Mouse (Mus musculus): Measurements from ENCODE around the gene Bcl2.

DNA sequence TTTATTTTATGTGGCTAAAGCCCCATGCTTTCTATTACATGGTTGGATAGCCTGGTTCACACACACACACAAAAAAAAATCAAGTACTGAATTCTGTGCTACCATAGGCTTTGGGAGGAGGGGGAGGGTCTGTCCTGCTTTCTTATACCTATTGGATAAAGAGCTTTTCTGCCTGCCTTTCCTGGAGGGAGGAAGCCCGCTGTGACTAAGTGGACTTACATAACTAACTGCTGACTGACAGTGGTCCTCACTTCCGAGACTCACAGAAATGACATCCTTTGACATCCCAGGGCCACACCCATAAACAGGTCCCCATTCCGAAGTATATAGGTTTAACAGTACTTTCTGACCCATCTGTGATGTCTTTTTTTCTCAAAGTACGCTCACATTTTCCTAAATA, 200.6 kb downstream of the Bcl2 start:
- TF ChIP-seq CTCF (IDR thresholded peaks at IDR 0.05) = no peak
- TF ChIP-seq EP300 (IDR thresholded peaks at IDR 0.05; ENCODE audit: insufficient read depth, low read depth, low read length) = no peak
- TF ChIP-seq POLR2A (IDR thresholded peaks at IDR 0.05; ENCODE audit: insufficient read depth, low read depth, low read length) = no peak

All from heart, adult 2 months (tissue).